Mouse (Mus musculus): Measurements from ENCODE around the gene Tef.
A peak's percentile ranks its signal among the peaks of the same experiment; 100 is the strongest.

The Tef gene

DNA sequence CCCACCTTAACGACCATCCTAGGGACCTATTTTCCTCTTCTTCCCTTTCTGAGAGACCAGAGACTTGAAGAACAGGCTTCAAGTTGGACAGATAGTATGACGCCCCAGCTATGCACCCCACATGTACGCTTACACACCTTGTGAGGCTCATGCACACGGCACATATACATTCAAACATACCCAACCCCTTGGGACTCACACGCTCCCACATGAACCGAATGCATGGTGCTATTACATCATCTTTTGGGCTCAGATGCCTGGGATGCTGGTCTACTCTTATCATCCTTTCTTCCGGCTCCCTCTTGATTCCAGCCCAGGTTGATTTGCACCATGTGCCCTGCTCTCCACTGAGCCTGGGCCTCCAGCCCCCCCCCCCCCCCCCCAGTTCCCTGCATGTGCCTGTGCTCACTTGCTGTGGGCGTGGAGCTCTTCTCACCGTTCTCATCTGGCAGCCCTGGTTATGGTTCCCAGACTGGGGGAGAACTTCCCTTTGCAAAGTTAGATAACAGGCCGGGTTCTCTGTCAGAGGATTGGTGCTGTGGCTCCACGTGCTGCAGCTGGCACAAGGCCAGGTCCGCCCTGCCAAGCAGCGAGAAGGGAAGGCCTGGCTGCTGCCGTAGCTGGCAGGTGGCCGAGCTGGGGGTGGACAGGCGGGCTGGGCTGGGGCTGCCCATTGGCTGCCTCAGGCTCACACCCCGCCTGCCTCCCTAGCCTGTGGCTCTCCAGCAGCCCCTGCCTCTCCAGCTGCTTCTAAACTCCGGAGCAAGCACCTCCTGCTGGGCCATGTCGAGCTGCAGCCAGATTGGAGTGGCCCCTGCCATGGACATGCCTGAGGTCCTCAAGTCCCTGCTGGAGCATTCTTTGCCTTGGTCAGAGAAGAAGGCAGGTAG lies at the start of gene Tef:
Gene Tef, plus strand, starts transcription at position 421 of the 890 bp plus-strand sequence.
- peak; percentile 98 to 100 for DNase-seq (ENCODE audit: low spot score in 2 of 2)

DNA sequence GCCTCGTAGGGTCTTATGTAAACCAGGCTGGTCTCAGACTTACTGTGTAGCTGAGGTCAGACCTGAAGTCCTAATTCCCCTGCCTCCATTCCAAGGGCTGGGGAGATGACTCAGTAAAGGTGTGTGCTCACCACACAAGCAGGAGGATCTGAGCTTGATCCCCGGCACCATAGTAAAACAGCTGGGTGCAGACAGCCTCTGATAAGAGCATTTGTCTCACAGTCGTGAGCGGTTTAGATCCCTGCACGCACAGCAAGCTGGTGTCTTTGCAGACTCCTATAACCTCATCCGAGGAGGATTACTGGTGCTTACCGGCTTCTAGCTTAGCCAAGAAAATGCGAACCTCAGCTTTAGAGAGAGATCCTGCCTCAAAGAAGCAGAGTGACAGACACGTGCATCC lies 48.6 kb upstream of the Tef start:
- DNase-seq (ENCODE audit: low spot score in 2 of 2) = no peak

- no peak for DNase-seq (ENCODE audit: low spot score in 2 of 2)
Measured at GRCm38 (mm10) chr15:81758701-81759100, 43.5 kb upstream of the Tef start.

DNA sequence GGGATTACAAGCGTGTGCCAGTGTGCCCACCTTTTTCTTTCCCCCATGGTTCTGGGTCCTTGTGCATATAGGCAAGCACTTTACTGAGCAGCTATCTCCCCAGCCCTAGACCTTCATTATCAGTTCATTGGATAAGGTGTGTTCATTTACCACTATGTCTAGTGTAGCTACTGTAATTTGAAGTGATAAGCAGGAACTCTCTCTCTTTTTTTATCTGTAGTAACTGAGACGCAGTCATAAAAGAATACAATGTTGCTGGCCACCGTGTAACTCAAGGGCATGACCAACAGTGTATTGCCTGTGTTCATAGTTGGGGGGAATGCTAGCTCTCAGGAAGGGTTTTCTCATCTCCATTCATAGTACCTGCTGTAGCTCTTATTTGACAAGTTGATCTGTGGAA lies 42.7 kb upstream of the Tef start:
- DNase-seq (ENCODE audit: low spot score in 2 of 2) = no peak

DNA sequence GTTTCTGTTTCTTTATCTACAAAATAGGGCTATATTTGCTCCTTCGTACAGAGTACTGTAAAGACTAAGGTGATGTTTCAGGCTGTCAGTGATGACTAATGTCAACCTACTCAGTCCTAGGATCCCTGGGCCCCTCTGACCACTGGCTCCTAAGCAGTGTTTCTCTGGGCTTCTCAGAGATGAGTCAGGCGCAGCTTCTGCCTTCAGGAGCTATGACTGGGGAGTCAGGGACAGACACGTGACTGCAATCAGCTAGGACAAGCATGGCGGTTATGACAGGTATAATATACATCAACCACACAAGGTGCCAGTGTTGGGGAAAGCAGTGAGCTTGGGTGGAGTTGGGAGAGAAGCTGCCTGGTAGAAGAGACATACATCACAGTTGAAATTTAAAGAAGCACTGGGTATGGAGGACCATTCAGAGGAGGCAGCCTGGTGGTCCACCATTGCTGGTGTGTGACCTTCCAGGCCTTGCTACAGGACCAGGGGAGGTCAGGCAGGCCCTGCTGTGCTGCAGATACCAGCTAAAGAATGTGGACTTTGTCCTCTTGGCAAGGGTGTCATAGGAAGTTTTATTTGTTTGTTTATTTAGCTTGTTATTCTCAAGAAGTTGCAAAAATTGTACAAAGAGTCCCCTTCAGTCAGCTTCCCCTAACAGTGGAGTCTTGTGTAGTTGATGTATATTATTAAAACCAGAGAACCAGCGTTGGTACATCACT lies 41.7 kb upstream of the Tef start:
- no peak for DNase-seq (ENCODE audit: low spot score in 2 of 2)

GRCm38 (mm10) chr15:81761381-81761780 lies 40.8 kb upstream of the Tef start:
- DNase-seq (ENCODE audit: low spot score in 2 of 2) = no peak

DNA sequence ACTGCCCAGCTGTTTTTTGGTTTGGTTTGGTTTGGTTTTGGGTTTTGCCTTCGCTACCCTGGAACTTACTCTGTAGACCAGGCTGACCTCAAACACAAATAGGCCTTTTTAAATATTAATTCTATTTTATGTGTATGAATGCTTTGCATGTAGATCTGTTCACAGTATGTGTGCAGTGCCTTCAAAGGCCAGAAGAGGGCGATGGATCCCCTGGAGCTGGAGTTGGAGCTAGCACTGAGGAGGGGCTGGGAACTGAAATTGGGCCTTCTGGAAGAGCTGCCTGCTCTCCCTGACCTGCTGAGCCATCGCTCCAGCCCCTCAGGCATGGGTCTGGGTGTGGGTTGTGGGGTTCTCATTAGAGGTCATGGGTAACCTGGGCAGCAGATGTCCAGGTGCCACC lies 40.3 kb upstream of the Tef start:
- no peak for DNase-seq (ENCODE audit: low spot score in 2 of 2)

DNA sequence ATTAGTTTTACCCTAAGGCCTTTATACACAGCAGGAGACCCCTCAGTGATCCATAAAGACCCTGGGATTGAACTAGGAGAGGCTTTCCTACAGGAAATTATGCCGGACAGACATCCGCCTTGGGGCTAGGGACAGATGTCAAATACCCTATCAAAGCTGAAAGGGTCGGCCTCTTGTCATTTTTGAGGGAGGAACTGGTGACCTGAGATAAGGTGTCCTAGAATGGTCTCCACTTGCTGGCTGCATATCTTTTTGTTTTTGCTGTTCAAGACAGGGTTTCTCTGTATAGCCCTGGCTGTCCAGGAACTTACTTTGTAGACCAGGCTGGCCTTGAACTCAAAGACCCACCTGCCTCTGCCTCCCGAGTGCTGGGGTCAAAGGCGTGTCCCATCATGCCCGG lies 37.6 kb upstream of the Tef start:
- no peak for DNase-seq (ENCODE audit: low spot score in 2 of 2)

GRCm38 (mm10) chr15:81765651-81766050 lies 36.6 kb upstream of the Tef start:
- no peak for DNase-seq (ENCODE audit: low spot score in 2 of 2)

DNA sequence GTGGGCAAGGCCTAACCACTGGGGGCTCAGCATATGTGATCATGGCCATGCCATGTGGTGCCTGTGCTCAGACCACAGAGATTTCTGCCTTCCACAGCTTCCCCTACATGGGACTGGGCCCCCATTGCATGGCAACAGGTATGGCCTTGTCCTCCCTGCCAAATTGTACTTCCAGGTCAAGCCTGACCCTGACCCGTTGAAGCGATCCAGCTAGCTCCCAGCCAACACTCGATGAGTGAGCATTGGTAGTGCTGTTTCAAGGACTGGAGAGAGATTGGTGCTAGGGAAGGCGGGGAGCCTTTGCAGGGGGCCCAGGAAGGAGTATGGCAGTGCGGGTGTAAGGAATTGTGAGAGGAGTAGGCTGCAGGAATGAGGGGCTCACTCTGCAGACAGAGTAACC lies 35.8 kb upstream of the Tef start:
- DNase-seq (ENCODE audit: low spot score in 2 of 2) = no peak

DNA sequence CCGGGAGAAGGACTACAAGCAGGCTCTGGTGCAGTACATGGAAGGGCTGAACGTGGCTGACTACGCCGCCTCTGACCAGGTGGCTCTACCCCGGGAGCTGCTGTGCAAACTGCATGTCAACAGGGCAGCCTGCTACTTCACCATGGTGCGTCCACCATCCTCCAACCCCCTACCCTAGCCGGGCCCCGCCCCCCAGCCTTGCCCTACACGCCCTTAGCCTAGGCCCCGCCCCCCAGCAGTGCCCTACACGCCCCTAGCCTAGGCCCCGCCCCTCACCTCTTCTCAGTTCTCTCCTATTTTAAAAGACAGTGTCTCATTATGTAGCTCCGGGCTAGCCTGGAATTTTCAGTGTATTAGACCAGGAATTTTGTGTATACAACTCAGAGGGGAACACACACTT lies 33.2 kb upstream of the Tef start:
- DNase-seq (ENCODE audit: low spot score in 2 of 2) = no peak

- no peak for DNase-seq (ENCODE audit: low spot score in 2 of 2)
Measured at GRCm38 (mm10) chr15:81772431-81773120, 29.6 kb upstream of the Tef start.

- DNase-seq (ENCODE audit: low spot score in 2 of 2) = no peak
Measured at GRCm38 (mm10) chr15:81774505-81775171, 27.6 kb upstream of the Tef start.

GRCm38 (mm10) chr15:81776631-81777422 lies 25.4 kb upstream of the Tef start:
- no peak for DNase-seq (ENCODE audit: low spot score in 2 of 2)

GRCm38 (mm10) chr15:81781816-81782215 lies 20.4 kb upstream of the Tef start:
- DNase-seq (ENCODE audit: low spot score in 2 of 2) = no peak

DNA sequence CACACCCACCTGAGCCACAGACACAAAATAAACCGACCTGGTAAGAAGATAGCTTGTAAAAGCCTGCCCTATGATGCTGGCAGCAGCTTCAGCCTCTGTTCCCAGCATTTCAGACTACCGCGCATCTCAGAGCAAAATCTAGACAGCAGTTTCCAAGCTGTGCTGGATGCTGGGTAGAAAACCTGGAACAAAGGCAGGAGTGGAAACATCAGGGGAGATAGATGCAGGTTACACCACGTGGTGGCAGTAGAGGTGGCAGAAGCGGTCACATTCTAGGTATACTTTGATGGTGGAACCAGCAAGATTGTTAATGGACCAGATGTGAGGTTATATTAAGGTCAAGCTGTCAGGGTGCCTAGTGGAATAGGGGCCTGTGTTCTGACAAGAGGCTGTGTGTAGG lies 17.5 kb upstream of the Tef start:
- DNase-seq (ENCODE audit: low spot score in 2 of 2) = no peak

DNA sequence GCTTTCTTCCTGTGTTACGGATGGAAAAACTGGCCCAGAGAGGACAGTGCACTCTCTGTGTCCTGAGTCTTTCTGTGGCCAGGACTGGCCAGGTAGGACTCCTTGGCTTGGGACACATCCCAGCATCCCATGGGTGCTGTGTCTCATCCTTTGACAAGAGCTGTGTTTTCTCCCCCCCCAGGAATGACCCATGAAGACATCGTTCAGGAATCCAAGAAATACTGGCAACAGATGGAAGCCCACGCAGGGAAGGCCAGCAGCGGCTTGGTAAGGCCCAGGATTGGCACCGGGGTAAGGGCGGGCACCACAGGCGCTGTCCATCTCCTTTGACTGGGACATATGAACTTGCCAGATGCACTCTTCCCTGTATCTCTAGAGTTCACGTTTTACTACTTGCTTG lies 16.5 kb upstream of the Tef start:
- DNase-seq (ENCODE audit: low spot score in 2 of 2) = no peak

GRCm38 (mm10) chr15:81787525-81787924 lies 14.7 kb upstream of the Tef start:
- no peak for DNase-seq (ENCODE audit: low spot score in 2 of 2)

DNA sequence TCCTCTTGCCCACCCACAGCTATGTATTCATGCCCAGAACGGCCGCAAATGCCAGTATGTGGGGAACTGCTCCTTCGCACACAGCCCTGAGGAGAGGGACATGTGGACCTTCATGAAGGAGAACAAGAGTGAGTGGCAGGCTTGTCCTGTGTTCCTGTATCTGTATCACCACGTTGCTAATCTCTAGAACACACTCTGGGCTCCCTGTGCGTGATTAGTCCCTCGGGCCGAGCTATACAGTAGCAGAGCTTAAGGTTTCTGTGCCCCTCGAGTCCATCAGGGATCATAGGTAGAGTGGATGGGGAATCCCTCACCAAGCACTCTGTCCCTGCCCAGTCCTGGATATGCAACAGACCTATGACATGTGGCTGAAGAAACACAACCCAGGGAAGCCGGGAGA lies 9.8 kb upstream of the Tef start:
- no peak for DNase-seq (ENCODE audit: low spot score in 2 of 2)

GRCm38 (mm10) chr15:81796228-81796627 lies 6.0 kb upstream of the Tef start:
- DNase-seq (ENCODE audit: low spot score in 2 of 2) = no peak

- DNase-seq (ENCODE audit: low spot score in 2 of 2) = no peak
Measured at GRCm38 (mm10) chr15:81797861-81798260, 4.4 kb upstream of the Tef start.

Data from frontal cortex, postnatal 25 days (tissue).